ENCODE assay signal across 11 mouse cellular contexts in the genomic region with DNA sequence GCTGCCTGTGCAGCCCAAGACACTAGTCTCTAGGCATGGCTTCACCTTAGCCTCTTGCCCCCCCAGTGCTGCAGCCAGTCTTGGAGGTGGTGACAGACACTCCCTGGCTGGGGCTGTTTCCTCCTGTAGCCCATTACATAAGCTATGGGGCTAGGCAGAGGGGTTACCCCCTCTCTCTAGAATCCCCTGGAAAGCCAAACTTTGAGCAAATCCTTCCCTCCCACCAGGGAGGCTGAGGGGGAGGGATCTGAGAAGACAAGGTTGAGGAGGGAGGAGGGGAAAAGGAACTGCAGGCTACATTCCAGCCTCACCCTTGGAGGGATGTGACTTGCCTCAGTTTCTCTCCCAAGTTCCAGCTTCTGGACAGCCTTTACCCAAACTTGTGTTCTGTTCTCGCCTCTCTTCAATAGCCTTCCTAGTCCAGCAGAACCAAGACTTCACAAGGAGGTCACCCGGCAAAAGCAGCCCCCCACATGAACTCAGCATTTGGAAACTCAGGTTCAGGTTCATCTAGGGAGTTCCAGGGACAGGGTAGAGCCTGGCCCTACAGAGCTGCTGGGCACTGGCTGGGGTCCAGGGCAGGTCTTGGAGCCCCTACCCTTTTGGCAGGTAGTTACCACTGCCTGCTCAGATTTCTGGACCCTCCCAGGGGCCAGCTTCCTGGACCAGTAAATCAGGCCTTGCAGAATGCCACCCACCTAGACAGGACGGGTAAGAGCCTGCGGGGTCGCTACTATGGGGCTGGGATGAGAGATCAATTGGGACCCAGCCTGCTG. TPM values are rescaled to one million over a fixed set of nuclear protein-coding genes. Genes with fewer than 3 reads are reported as not detected.
DNase-seq lines count a peak whose midpoint lies in the region; ATAC-seq lines count a peak whose summit lies in the region.
"Had no signal": no experiment of that assay in that cellular context is flagged by ENCODE, and none has a peak within 500 bp of the region (broad histone marks: within the 10 kb centered on the region; RNA-seq: fewer than 3 reads in every experiment).

No protein-coding gene starts in this region.

- H3K4me2 ChIP-seq in forebrain, embryonic 16.5 days (ENCODE audit: low read length): peak overlapping the region; percentile 62

- peaks cover 62% of the 10 kb centered on the region for H3K4me1 ChIP-seq in forebrain, embryonic 16.5 days (replicated peaks; ENCODE audit: control insufficient read depth, insufficient read depth, low read length)
- peaks cover 45% of the 10 kb centered on the region for H3K4me1 ChIP-seq in midbrain, embryonic 10.5 days

- WGBS in forebrain, embryonic 16.5 days: 14% methylated on average over 5 of the region's 5 CpGs
- WGBS in midbrain, embryonic 10.5 days: 11% methylated on average over 5 of the region's 5 CpGs

- no peaks in the 10 kb centered on the region for H3K9me3 ChIP-seq in forebrain, embryonic 16.5 days (ENCODE audit: control insufficient read depth, low read length)
- H3K9me3 ChIP-seq in midbrain, embryonic 10.5 days (replicated peaks): no peaks in the 10 kb centered on the region

- H3K9ac ChIP-seq in forebrain, embryonic 16.5 days (replicated peaks; ENCODE audit: low read depth, low read length): peak overlapping the region; percentile 73

- H3K27ac ChIP-seq in forebrain, embryonic 16.5 days (ENCODE audit: low read length): peak overlapping the region; percentile 86
- H3K27ac ChIP-seq in midbrain, embryonic 10.5 days (replicated peaks): peak overlapping the region; percentile 74

- ATAC-seq in cerebellum, adult (ENCODE audit: insufficient number of reproducible peaks, low FRiP score, low TSS enrichment): no peak
- peak; percentile 11 for ATAC-seq in forebrain, embryonic 16.5 days
- no peak for ATAC-seq in megakaryocyte progenitor cell, adult 5-6 weeks (replicated peaks; ENCODE audit: poor library complexity)

- peak; percentile 51 for DNase-seq in cerebellum, adult 8-10 months
- DNase-seq in brain, adult 2 months (ENCODE audit: low read depth, low spot score): peak; percentile 64
- no peak for DNase-seq in midbrain, embryonic 10.5 days (ENCODE audit: low spot score)
- DNase-seq in lung, postnatal 36 days: no peak
- DNase-seq in ovary, adult 18-20 months (ENCODE audit: low spot score): no peak

- H3K27me3 ChIP-seq in forebrain, embryonic 16.5 days (replicated peaks; ENCODE audit: control insufficient read depth, insufficient read depth, low read length): no peaks in the 10 kb centered on the region
- H3K27me3 ChIP-seq in midbrain, embryonic 10.5 days (ENCODE audit: low read depth, poor library complexity, severe bottlenecking): peaks cover 85% of the 10 kb centered on the region

- H3K36me3 ChIP-seq in forebrain, embryonic 16.5 days (ENCODE audit: control insufficient read depth, insufficient read depth): no peaks in the 10 kb centered on the region
- H3K36me3 ChIP-seq in midbrain, embryonic 10.5 days: no peaks in the 10 kb centered on the region

- H3K4me3 ChIP-seq in forebrain, embryonic 16.5 days (replicated peaks; ENCODE audit: low read length): peak overlapping the region; percentile 53
- peak overlapping the region; percentile 55 for H3K4me3 ChIP-seq in midbrain, embryonic 10.5 days
- H3K4me3 ChIP-seq: myocyte had no signal

RNA-seq across cellular contexts. Expression of gene Cntn2, which starts 1.0 kb away (rescaled TPM):
- 134 and 147 TPM in 2 replicates for polyA plus RNA-seq in forebrain, embryonic 16.5 days (2015; fragmentation: Nextera tagmentation; extraction: Ambion mirVana)
- polyA plus RNA-seq in midbrain, embryonic 10.5 days (2016; fragmentation: Nextera tagmentation; extraction: Ambion mirVana): 14.2 and 34.9 TPM in 2 replicates
- not detected in 2 replicates for total RNA-seq in megakaryocyte progenitor cell, adult 5-6 weeks (2015)
- total RNA-seq in megakaryocyte progenitor cell, adult 5-6 weeks (2017): not detected in 2 replicates
- total RNA-seq: hematopoietic stem cell, adult 5-6 weeks had no signal
- polyA plus RNA-seq: myocyte; testis, adult 2 months had no signal

RNA-seq across cellular contexts. Expression of gene Tmem81, which starts 36.0 kb away (rescaled TPM):
- 0.77 and 1.6 TPM in 2 replicates for polyA plus RNA-seq in forebrain, embryonic 16.5 days (2015; fragmentation: Nextera tagmentation; extraction: Ambion mirVana)
- 1.2 and 1.6 TPM in 2 replicates for polyA plus RNA-seq in midbrain, embryonic 10.5 days (2016; fragmentation: Nextera tagmentation; extraction: Ambion mirVana)
- 3.0 and 4.7 TPM in 2 replicates for total RNA-seq in megakaryocyte progenitor cell, adult 5-6 weeks (2015)
- 4.3 and 4.9 TPM in 2 replicates for total RNA-seq in megakaryocyte progenitor cell, adult 5-6 weeks (2017)

Comparison
In these comparisons a context has a peak if more than half of its experiments do, and no peak if none do; other contexts are left out.
1. DNase-seq: peak in cerebellum, adult 8-10 months (single experiment) and brain, adult 2 months (single experiment); none in midbrain, embryonic 10.5 days (single experiment), lung, postnatal 36 days (single experiment) and ovary, adult 18-20 months (single experiment).